Mouse (Mus musculus): Measurements from ENCODE around the gene Fem1a. TPM values are rescaled to one million over a fixed set of nuclear protein-coding genes. Genes with fewer than 3 reads are reported as not detected.

Fem1a gene
- polyA plus RNA-seq, 1 experiment: 10.3 TPM

DNA sequence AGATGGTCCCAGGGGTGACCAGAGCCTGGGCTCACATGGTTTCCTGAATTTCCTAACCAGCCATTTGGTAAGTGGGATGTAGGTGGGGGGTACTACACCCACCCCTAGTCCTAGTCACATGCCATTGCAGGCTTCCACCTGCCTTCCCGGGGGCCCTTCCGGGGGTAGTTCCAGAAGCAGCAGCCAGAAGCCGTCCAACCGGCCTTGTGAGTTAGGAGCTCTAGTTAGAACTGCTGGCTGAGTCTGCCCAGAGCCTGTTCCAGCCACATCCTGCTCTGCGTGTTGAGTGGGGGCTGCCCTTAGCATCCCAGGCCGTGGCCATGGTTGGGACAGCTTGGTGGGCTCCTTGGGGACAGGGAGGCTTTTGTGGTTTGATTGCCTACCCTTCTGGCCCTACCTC, 51.5 kb downstream of the Fem1a start:
- Histone ChIP-seq H3K4me3 (ENCODE audit: insufficient read depth, low read length) (no peak overlapping the region), H3K4me1 (ENCODE audit: control insufficient read depth, insufficient read depth, low read length) (peaks cover 3% of the 10 kb centered on the region), H3K27ac (ENCODE audit: insufficient read depth, low read depth, low read length) (no peak overlapping the region)
- no peak for TF ChIP-seq POLR2A (IDR thresholded peaks at IDR 0.05; ENCODE audit: borderline replicate concordance, low read depth, low read length)
- no peak for TF ChIP-seq CTCF (IDR thresholded peaks at IDR 0.05; ENCODE audit: low read depth, low read length)

- H3K27ac ChIP-seq (ENCODE audit: insufficient read depth, low read depth, low read length): no peak overlapping the region
These were observed 52.8 kb downstream of the Fem1a start for GRCm38 (mm10) chr17:56309191-56309945.

More at GRCm38 (mm10) chr17:56309191-56309945, 52.8 kb downstream of the Fem1a start:
- H3K4me1 ChIP-seq (ENCODE audit: control insufficient read depth, insufficient read depth, low read length): peaks cover 3% of the 10 kb centered on the region
- TF ChIP-seq CTCF (IDR thresholded peaks at IDR 0.05; ENCODE audit: low read depth, low read length) (no peak), POLR2A (IDR thresholded peaks at IDR 0.05; ENCODE audit: borderline replicate concordance, low read depth, low read length) (no peak)
- no peak overlapping the region for H3K4me3 ChIP-seq (ENCODE audit: insufficient read depth, low read length)

Other genes with a start within 250 kb of the Fem1a start
- 98.2 and 99.0 TPM in 2 replicates for gene Sh3gl1, start 220.2 kb upstream of the Fem1a start, polyA plus RNA-seq (2012; ENCODE audit: insufficient read depth, insufficient read length, missing spikeins)
- gene Chaf1a, start 216.4 kb upstream of the Fem1a start, polyA plus RNA-seq (2012; ENCODE audit: insufficient read depth, insufficient read length, missing spikeins): 11.5 and 14.1 TPM in 2 replicates
- 55.7 and 67.6 TPM in 2 replicates for gene Ubxn6, start 181.8 kb upstream of the Fem1a start, polyA plus RNA-seq (2012; ENCODE audit: insufficient read depth, insufficient read length, missing spikeins)
- gene Hdgfl2, start 177.2 kb upstream of the Fem1a start, polyA plus RNA-seq (2012; ENCODE audit: insufficient read depth, insufficient read length, missing spikeins): 33.0 and 41.1 TPM in 2 replicates
- gene Plin4, start 147.0 kb upstream of the Fem1a start, polyA plus RNA-seq (2012; ENCODE audit: insufficient read depth, insufficient read length, missing spikeins): 0.16 TPM in 1 of 2 replicates, not detected in the other
- gene Plin5, start 139.2 kb upstream of the Fem1a start, polyA plus RNA-seq (2012; ENCODE audit: insufficient read depth, insufficient read length, missing spikeins): not detected in 2 replicates
- not detected in 2 replicates for gene Lrg1, start 134.8 kb upstream of the Fem1a start, polyA plus RNA-seq (2012; ENCODE audit: insufficient read depth, insufficient read length, missing spikeins)
- gene Sema6b, start 116.5 kb upstream of the Fem1a start, polyA plus RNA-seq (2012; ENCODE audit: insufficient read depth, insufficient read length, missing spikeins): 7.8 and 8.1 TPM in 2 replicates
- gene Tnfaip8l1, start 94.3 kb upstream of the Fem1a start, polyA plus RNA-seq (2012; ENCODE audit: insufficient read depth, insufficient read length, missing spikeins): 4.7 and 5.4 TPM in 2 replicates
- gene Mydgf, start 72.9 kb upstream of the Fem1a start, polyA plus RNA-seq (2012; ENCODE audit: insufficient read depth, insufficient read length, missing spikeins): 35.2 and 37.4 TPM in 2 replicates
- 22.2 and 25.0 TPM in 2 replicates for gene Dpp9, start 37.9 kb upstream of the Fem1a start, polyA plus RNA-seq (2012; ENCODE audit: insufficient read depth, insufficient read length, missing spikeins)
- 13.5 and 17.6 TPM in 2 replicates for gene Ticam1, start 20.0 kb downstream of the Fem1a start, polyA plus RNA-seq (2012; ENCODE audit: insufficient read depth, insufficient read length, missing spikeins)
- gene Plin3, start 36.1 kb downstream of the Fem1a start, polyA plus RNA-seq (2012; ENCODE audit: insufficient read depth, insufficient read length, missing spikeins): 40.4 and 44.1 TPM in 2 replicates
- not detected in 2 replicates for gene Arrdc5, start 43.5 kb downstream of the Fem1a start, polyA plus RNA-seq (2012; ENCODE audit: insufficient read depth, insufficient read length, missing spikeins)
- 23.9 and 29.3 TPM in 2 replicates for gene Uhrf1, start 46.5 kb downstream of the Fem1a start, polyA plus RNA-seq (2012; ENCODE audit: insufficient read depth, insufficient read length, missing spikeins)
- gene Kdm4b, start 69.3 kb downstream of the Fem1a start, polyA plus RNA-seq (2012; ENCODE audit: insufficient read depth, insufficient read length, missing spikeins): 13.2 and 17.3 TPM in 2 replicates
- 75.2 and 77.2 TPM in 2 replicates for gene Ptprs, start 219.7 kb downstream of the Fem1a start, polyA plus RNA-seq (2012; ENCODE audit: insufficient read depth, insufficient read length, missing spikeins)